Mouse (Mus musculus) embryonic facial prominence, embryonic 11.5 days (tissue): ENCODE results near the gene Prkci. TPM values are rescaled to one million over a fixed set of nuclear protein-coding genes. Genes with fewer than 3 reads are reported as not detected.

Experiments
- ATAC-seq: fragments of 200-750 bp; cut with Nextera tagmentation; replicated peaks from 2 replicates; pipeline ENCODE4 v1.8.0; 2017; ENCODE audit warnings: low read depth; ENCODE audit not compliant: insufficient number of reproducible peaks, low FRiP score, low TSS enrichment
- DNase-seq: peaks from one replicate; pipeline ENCODE4 v3.0.0-alpha.2; 2015; ENCODE audit warnings: low spot score
- H3K27ac ChIP-seq: fragments of 300-500 bp; sonication (generic); replicated peaks from 2 replicates; pipeline ENCODE4 v1.5.1; 2014; ENCODE audit warnings: mild to moderate bottlenecking, low read depth, low read length, control low read depth
- H3K27me3 ChIP-seq: fragments of 300-500 bp; sonication (generic); 2 replicates; pipeline ENCODE4 v1.6.1; 2014; ENCODE audit warnings: mild to moderate bottlenecking, low read length, moderate library complexity, mixed read lengths; ENCODE audit not compliant: control insufficient read depth, insufficient read depth
- H3K36me3 ChIP-seq: fragments of 300-500 bp; sonication (generic); replicated peaks from 2 replicates; pipeline ENCODE4 v1.6.1; 2014; ENCODE audit warnings: low read depth, mild to moderate bottlenecking, low read length, moderate library complexity, mixed read lengths; ENCODE audit not compliant: control insufficient read depth, insufficient read depth
- H3K4me1 ChIP-seq: fragments of 300-500 bp; sonication (generic); 2 replicates; pipeline ENCODE4 v1.6.1; 2014; ENCODE audit warnings: low read length, mixed read lengths; ENCODE audit not compliant: control insufficient read depth, insufficient read depth
- H3K4me2 ChIP-seq: fragments of 300-500 bp; sonication (generic); 2 replicates; pipeline ENCODE4 v1.6.1; 2014; ENCODE audit warnings: low read depth, mild to moderate bottlenecking, control low read depth, low read length, moderate library complexity
- H3K4me3 ChIP-seq: fragments of 300-500 bp; sonication (generic); 2 replicates; pipeline ENCODE4 v1.5.1; 2014; ENCODE audit warnings: low read depth, low read length, control low read depth
- H3K9ac ChIP-seq: fragments of 300-500 bp; sonication (generic); replicated peaks from 2 replicates; pipeline ENCODE4 v1.6.1; 2014; ENCODE audit warnings: mild to moderate bottlenecking, control low read depth, low read length
- H3K9me3 ChIP-seq: fragments of 300-500 bp; sonication (generic); replicated peaks from 2 replicates; pipeline ENCODE4 v1.6.1; 2016; ENCODE audit warnings: mild to moderate bottlenecking, low read length, inconsistent platforms, mixed read lengths; ENCODE audit not compliant: control insufficient read depth
- WGBS: fragments of 180-500 bp; shearing (Covaris S2); extraction: QIAGEN DNeasy Blood & Tissue Kit; methylation state at CpG from one replicate; pipeline ENCODE4 v1.1.7; 2014; 5-methylcytosine and 5-hydroxymethylcytosine counted together
- polyA plus RNA-seq: library from polyadenylated mRNA; unstranded; fragments of >200 nt; fragmentation: Nextera tagmentation; extraction: Ambion mirVana; gene quantifications from 2 replicates; pipeline ENCODE4 v1.2.1, GENCODE M21; 2014

Gene Prkci
- polyA plus RNA-seq, 1 experiment from 2014 or later, result 57.1 TPM

GRCm38 (mm10) chr3:30999401-31000017 is 4.0 kb downstream of the Prkci start:
- ATAC-seq (no peak), DNase-seq (no peak)
- no peak overlapping the region for H3K4me2 ChIP-seq
- no peaks in the 10 kb centered on the region for H3K9me3 ChIP-seq
- no peaks in the 10 kb centered on the region for H3K27me3 ChIP-seq
- H3K4me3 ChIP-seq, result no peak overlapping the region
- 59% methylated on average over 10 of the region's 10 CpGs for WGBS
- H3K9ac ChIP-seq, result no peak overlapping the region; the same call in 1 of the 2 replicates
- H3K36me3 ChIP-seq, result no peaks in the 10 kb centered on the region
- H3K4me1 ChIP-seq, result no peaks in the 10 kb centered on the region
- H3K27ac ChIP-seq, result no peak overlapping the region

GRCm38 (mm10) chr3:31000018-31000407 is 4.5 kb downstream of the Prkci start:
- Histone ChIP-seq H3K4me3 (no peak overlapping the region), H3K4me2 (no peak overlapping the region), H3K9me3 (no peaks in the 10 kb centered on the region), H3K9ac (no peak overlapping the region), H3K4me1 (no peaks in the 10 kb centered on the region), H3K27ac (no peak overlapping the region), H3K27me3 (no peaks in the 10 kb centered on the region), H3K36me3 (no peaks in the 10 kb centered on the region)
- no peak for ATAC-seq
- WGBS, result 34% methylated on average over 4 of the region's 4 CpGs
- no peak for DNase-seq

- ATAC-seq (no peak), DNase-seq (no peak)
- Histone ChIP-seq H3K27ac (no peak overlapping the region), H3K4me1 (no peaks in the 10 kb centered on the region), H3K4me3 (no peak overlapping the region), H3K9me3 (no peaks in the 10 kb centered on the region), H3K27me3 (no peaks in the 10 kb centered on the region), H3K4me2 (no peak overlapping the region), H3K9ac (no peak overlapping the region), H3K36me3 (no peaks in the 10 kb centered on the region)
- 46% methylated on average over 3 of the region's 3 CpGs for WGBS
Observed at GRCm38 (mm10) chr3:31001048-31001676, 5.6 kb downstream of the Prkci start.

- WGBS, result 81% methylated on average over 6 of the region's 6 CpGs
- H3K9ac ChIP-seq, result no peak overlapping the region
- no peak overlapping the region for H3K27ac ChIP-seq
- ATAC-seq (no peak), DNase-seq (no peak)
- H3K27me3 ChIP-seq, result no peaks in the 10 kb centered on the region
- H3K4me1 ChIP-seq, result no peaks in the 10 kb centered on the region
- H3K4me3 ChIP-seq, result no peak overlapping the region
- no peaks in the 10 kb centered on the region for H3K36me3 ChIP-seq
- H3K4me2 ChIP-seq, result no peak overlapping the region
- no peaks in the 10 kb centered on the region for H3K9me3 ChIP-seq
Observed at GRCm38 (mm10) chr3:31004320-31005209, 9.0 kb downstream of the Prkci start.

GRCm38 (mm10) chr3:31014374-31014773 is 18.8 kb downstream of the Prkci start:
- ATAC-seq, result no peak
- DNase-seq, result no peak
- Histone ChIP-seq H3K9ac (no peak overlapping the region), H3K4me2 (no peak overlapping the region), H3K27me3 (no peaks in the 10 kb centered on the region), H3K4me1 (peaks cover 6% of the 10 kb centered on the region), H3K36me3 (no peaks in the 10 kb centered on the region), H3K27ac (no peak overlapping the region), H3K9me3 (no peaks in the 10 kb centered on the region), H3K4me3 (no peak overlapping the region)
- 83% methylated on average over 2 of the region's 2 CpGs for WGBS

- Histone ChIP-seq H3K27ac (no peak overlapping the region), H3K4me1 (peaks cover 6% of the 10 kb centered on the region), H3K9me3 (no peaks in the 10 kb centered on the region), H3K4me2 (no peak overlapping the region), H3K36me3 (no peaks in the 10 kb centered on the region), H3K9ac (no peak overlapping the region), H3K4me3 (no peak overlapping the region), H3K27me3 (no peaks in the 10 kb centered on the region)
- 76% methylated on average over 10 of the region's 10 CpGs for WGBS
- DNase-seq, result peak; percentile 17
- no peak for ATAC-seq
Observed at GRCm38 (mm10) chr3:31015682-31016443, 20.3 kb downstream of the Prkci start.

- Histone ChIP-seq H3K4me1 (peaks cover 6% of the 10 kb centered on the region), H3K9me3 (no peaks in the 10 kb centered on the region), H3K4me3 (no peak overlapping the region), H3K27ac (no peak overlapping the region), H3K9ac (no peak overlapping the region), H3K27me3 (no peaks in the 10 kb centered on the region), H3K4me2 (no peak overlapping the region), H3K36me3 (no peaks in the 10 kb centered on the region)
- no peak for ATAC-seq
- WGBS, result 31% methylated on average over 9 of the region's 9 CpGs
- DNase-seq, result peak; percentile 49
Observed at GRCm38 (mm10) chr3:31016594-31017196, 21.1 kb downstream of the Prkci start.
